Mouse (Mus musculus): ENCODE results near the gene Btbd35f20. TPM values are rescaled to one million over a fixed set of nuclear protein-coding genes. Genes with fewer than 3 reads are reported as not detected.
"Not testable (repeated sequence)": the region's sequence is repeated elsewhere in the genome, so short reads cannot be mapped to it uniquely, and the experiment has no call there.

The Btbd35f20 gene
- not detected for total RNA-seq (2021)
- long read RNA-seq, experiment 1 = 0 reads
- long read RNA-seq, experiment 2 = 0 reads

DNA sequence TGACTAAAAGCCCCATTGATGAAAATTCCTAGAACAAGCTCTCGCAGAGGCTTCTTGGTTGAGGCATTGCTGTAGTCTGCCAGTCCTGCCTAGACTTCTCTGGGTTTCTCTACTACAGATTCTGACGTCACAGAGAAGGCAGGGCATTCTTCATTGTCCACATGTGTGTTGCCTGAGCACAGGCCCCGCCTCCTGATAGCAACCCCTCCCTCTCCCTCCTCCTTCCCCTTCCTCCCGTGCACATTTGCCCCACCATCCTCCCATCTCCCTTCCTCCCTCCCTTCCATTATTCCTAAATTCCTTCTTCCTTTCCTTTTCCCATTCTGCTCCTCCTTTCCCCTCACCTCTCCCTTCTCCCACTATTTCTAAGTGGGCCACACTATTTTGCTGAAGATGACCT, at the start of gene Btbd35f20:
Gene Btbd35f20 (minus strand): TSS at position 101 of the 400 bp plus-strand sequence.
- not testable (repeated sequence) for DNase-seq

Other genes starting within 250 kb of the Btbd35f20 start
- not detected for gene Btbd35f28, start 94.7 kb downstream of the Btbd35f20 start, total RNA-seq (2021)
- not detected for gene Btbd35f17, start 79.4 kb upstream of the Btbd35f20 start, total RNA-seq (2021)

Measured in heart, adult 18-20 months (tissue).